Mouse (Mus musculus) neural tube, embryonic 15.5 days (tissue): ENCODE measurements around the gene Spcs3. TPM values are rescaled to one million over a fixed set of nuclear protein-coding genes. Genes with fewer than 3 reads are reported as not detected.

Experiments used
- ATAC-seq: fragments of 200-750 bp; cut with Nextera tagmentation; 2 replicates; pipeline ENCODE4 v1.8.0; 2017; ENCODE audit warnings: mild to moderate bottlenecking, moderate TSS enrichment, moderate library complexity; ENCODE audit not compliant: low FRiP score
- H3K27ac ChIP-seq: fragments of 300-500 bp; sonication (generic); replicated peaks from 2 replicates; pipeline ENCODE4 v1.5.1; 2015; ENCODE audit warnings: mild to moderate bottlenecking, inconsistent platforms
- H3K27me3 ChIP-seq: fragments of 300-500 bp; sonication (generic); replicated peaks from 2 replicates; pipeline ENCODE4 v1.6.1; 2015; ENCODE audit warnings: inconsistent platforms
- H3K36me3 ChIP-seq: fragments of 300-500 bp; sonication (generic); 2 replicates; pipeline ENCODE4 v1.6.1; 2015; ENCODE audit warnings: inconsistent platforms
- H3K4me1 ChIP-seq: fragments of 300-500 bp; sonication (generic); 2 replicates; pipeline ENCODE4 v1.6.1; 2015; ENCODE audit warnings: inconsistent platforms
- H3K4me2 ChIP-seq: fragments of 300-500 bp; sonication (generic); 2 replicates; pipeline ENCODE4 v1.6.1; 2015; ENCODE audit warnings: inconsistent platforms, mild to moderate bottlenecking, moderate library complexity
- H3K4me3 ChIP-seq: fragments of 300-500 bp; sonication (generic); replicated peaks from 2 replicates; pipeline ENCODE4 v1.5.1; 2015; ENCODE audit warnings: mild to moderate bottlenecking, inconsistent platforms
- H3K9ac ChIP-seq: fragments of 300-500 bp; sonication (generic); replicated peaks from 2 replicates; pipeline ENCODE4 v1.6.1; 2015; ENCODE audit warnings: mild to moderate bottlenecking, inconsistent platforms
- H3K9me3 ChIP-seq: fragments of 300-500 bp; sonication (generic); replicated peaks from 2 replicates; pipeline ENCODE4 v1.6.1; 2016; ENCODE audit warnings: inconsistent platforms
- WGBS: fragments of 180-500 bp; shearing (Covaris S2); methylation state at CpG from one replicate; pipeline ENCODE4 v1.1.7; 2015; ENCODE audit warnings: mixed read lengths; 5-methylcytosine and 5-hydroxymethylcytosine counted together
- polyA plus RNA-seq: library from polyadenylated mRNA; unstranded; fragments of >200 nt; fragmentation: Nextera tagmentation; extraction: Ambion mirVana; gene quantifications from 2 replicates; pipeline ENCODE4 v1.2.1, GENCODE M21; 2015

The Spcs3 gene
- polyA plus RNA-seq, 1 experiment from 2014 or later = 44.6 TPM

DNA sequence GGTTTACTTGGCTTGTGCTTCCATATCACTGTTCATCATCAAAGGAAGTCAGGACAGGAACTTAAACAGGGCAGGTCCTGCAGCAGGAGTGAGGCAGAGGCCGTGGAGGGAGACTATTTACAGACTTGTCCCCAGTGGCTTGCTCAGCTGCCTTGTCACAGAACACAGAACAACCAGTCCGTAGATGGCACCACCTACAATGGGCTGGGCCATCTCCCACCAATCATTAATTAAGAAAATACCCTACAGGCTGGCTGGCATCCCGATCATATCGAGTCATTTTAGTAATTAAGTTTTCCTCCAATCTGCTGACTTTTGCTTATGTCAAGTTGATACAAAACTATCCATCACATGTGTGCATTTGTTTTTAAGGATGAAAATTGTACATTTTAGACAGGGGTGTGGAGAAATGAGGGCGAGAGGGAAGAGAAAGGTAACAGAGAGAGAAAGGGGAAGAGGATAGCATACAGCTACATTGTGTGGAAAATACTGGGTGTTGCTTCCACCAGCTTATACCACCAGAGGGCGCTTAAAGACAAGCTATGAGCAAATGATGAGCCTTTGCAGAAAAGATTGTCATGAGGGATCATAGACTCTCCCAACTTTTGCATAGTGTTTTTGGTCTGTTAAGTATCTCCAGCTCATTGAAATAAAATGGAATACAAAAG is 22.2 kb downstream of the Spcs3 start:
- Histone ChIP-seq H3K9me3 (no peaks in the 10 kb centered on the region), H3K36me3 (no peaks in the 10 kb centered on the region), H3K27me3 (no peaks in the 10 kb centered on the region), H3K4me3 (0 out of 2 replicates have a peak overlapping the region, but pooled peaks have one; percentile 8), H3K27ac (no peak overlapping the region), H3K9ac (no peak overlapping the region), H3K4me1 (peaks cover 16% of the 10 kb centered on the region; the same call in 1 of the 2 replicates), H3K4me2 (peak overlapping the region; percentile 30)
- ATAC-seq = peak; percentile 71
- WGBS = 24% methylated on average over 6 of the region's 6 CpGs

DNA sequence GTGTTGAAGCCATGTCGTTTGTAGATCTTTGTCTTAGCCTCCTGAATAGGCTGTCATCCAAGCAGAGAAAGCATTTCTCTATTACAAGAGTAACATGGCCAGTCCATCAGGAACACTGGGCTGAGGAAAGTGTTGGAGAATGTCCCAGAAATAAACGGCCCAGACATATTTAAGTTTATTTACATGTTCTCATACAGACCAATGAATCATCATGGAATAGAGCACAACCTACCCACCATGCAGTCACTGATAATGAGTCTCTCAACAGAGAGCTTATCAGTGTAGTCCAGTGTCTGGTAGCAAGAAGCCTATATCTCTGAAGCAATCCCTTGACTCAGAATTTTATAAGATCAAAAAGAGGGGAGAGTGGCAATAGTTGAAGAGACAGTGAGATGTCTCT is 24.7 kb downstream of the Spcs3 start:
- H3K27ac ChIP-seq = no peak overlapping the region
- 56% methylated on average over 2 of the region's 2 CpGs for WGBS
- H3K4me2 ChIP-seq = no peak overlapping the region
- no peak overlapping the region for H3K4me3 ChIP-seq
- H3K36me3 ChIP-seq = no peaks in the 10 kb centered on the region
- H3K9ac ChIP-seq = no peak overlapping the region
- H3K27me3 ChIP-seq = no peaks in the 10 kb centered on the region
- no peaks in the 10 kb centered on the region for H3K9me3 ChIP-seq
- peaks cover 16% of the 10 kb centered on the region; the same call in 1 of the 2 replicates for H3K4me1 ChIP-seq
- no peak for ATAC-seq

DNA sequence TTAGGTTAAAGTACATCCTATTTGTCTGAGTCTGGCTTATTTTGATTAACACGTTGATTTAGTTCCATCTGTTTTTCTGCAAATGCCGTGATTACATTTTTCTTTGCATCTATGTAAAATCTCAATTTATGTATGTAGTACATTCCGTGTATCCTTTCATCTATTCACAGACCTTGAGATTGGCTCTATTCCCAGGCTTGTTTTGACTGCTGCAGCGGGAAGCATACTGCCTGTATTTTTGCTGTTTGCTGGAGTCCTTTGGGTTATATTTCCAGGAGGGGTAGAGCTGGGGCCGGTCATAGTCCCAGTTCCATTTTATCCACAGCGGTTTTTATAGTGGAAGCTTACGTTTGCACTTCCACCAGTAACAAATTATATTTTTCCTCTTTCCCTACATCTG is 26.7 kb downstream of the Spcs3 start:
- ATAC-seq = no peak
- 67% methylated on average over 7 of the region's 7 CpGs for WGBS
- Histone ChIP-seq H3K4me2 (no peak overlapping the region), H3K36me3 (no peaks in the 10 kb centered on the region), H3K9me3 (no peaks in the 10 kb centered on the region), H3K4me1 (peaks cover under 1% of the 10 kb centered on the region; the same call in 1 of the 2 replicates), H3K27ac (no peak overlapping the region), H3K9ac (no peak overlapping the region), H3K27me3 (no peaks in the 10 kb centered on the region), H3K4me3 (no peak overlapping the region)

DNA sequence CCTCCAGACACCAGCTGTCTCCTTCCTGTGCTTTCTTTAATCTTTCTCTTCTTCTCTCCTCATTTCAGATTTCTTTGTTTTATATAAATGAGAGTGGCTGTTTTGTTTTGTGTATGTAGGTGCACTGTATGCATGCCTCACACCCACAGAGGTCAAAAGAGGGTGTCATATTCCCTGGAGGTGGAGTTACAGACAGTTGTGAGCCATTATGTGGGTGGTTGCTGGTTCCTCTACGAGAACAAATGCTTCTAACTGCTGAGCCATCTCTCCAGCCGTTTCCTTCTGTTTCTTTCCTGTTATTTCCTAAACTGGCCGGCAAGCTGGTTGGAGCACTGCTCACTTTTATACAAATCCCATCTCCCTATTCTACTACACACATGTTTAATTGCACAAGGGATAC is 35.9 kb downstream of the Spcs3 start:
- H3K27me3 ChIP-seq = no peaks in the 10 kb centered on the region
- 0 out of 2 replicates have a peak, but pooled peaks cover 3% of the 10 kb centered on the region for H3K4me1 ChIP-seq
- no peaks in the 10 kb centered on the region for H3K9me3 ChIP-seq
- H3K9ac ChIP-seq = no peak overlapping the region
- no peak overlapping the region for H3K4me3 ChIP-seq
- ATAC-seq = no peak
- no peaks in the 10 kb centered on the region for H3K36me3 ChIP-seq
- no peak overlapping the region for H3K4me2 ChIP-seq
- 52% methylated on average over 3 of the region's 3 CpGs for WGBS
- H3K27ac ChIP-seq = no peak overlapping the region

DNA sequence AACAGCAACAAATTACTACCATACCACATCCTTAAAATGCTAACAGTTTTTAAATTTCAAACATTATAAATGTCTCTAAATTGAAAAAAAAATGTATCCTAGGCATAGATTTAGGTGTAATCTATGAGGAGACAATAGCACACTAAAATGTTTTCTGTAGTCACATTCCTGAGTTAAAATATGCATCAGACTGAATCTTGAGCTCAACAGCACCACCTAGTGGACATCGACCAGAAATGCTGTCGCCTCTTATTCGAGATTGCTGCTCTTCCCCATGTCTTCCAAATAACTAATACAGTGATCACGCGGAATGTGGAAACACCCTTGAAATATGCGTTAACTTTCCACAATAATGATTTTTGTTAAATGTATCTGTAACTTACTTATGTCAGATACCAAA is 36.7 kb downstream of the Spcs3 start:
- Histone ChIP-seq H3K27me3 (no peaks in the 10 kb centered on the region), H3K4me3 (no peak overlapping the region), H3K4me2 (no peak overlapping the region), H3K4me1 (0 out of 2 replicates have a peak, but pooled peaks cover 3% of the 10 kb centered on the region), H3K9ac (no peak overlapping the region), H3K27ac (no peak overlapping the region), H3K36me3 (no peaks in the 10 kb centered on the region), H3K9me3 (no peaks in the 10 kb centered on the region)
- 16% methylated on average over 6 of the region's 6 CpGs for WGBS
- peak; percentile 36; the same call in 1 of the 2 replicates for ATAC-seq

DNA sequence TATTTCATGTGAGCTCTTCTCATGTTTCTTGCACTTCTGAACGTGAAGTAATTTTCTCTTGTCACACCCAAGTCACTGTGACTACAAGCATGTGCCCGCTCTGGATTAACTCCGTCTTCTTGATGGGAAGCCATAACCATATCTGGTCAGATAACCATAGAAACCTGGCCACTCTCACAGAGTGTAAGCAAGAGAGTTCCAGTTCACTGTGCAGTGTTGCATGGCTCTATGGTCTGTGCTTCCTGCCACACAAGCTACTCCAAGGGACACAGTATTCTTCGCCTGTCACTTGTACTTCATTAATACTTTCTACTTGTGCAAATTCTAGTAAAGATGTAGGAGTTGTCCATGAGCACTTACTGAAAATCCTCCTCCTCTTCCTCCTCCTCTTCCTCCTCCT is 37.9 kb downstream of the Spcs3 start:
- Histone ChIP-seq H3K4me3 (no peak overlapping the region), H3K27ac (no peak overlapping the region), H3K9me3 (no peaks in the 10 kb centered on the region), H3K36me3 (no peaks in the 10 kb centered on the region), H3K4me1 (peaks cover 4% of the 10 kb centered on the region; the same call in 1 of the 2 replicates), H3K4me2 (no peak overlapping the region), H3K27me3 (no peaks in the 10 kb centered on the region), H3K9ac (no peak overlapping the region)
- no peak for ATAC-seq
- WGBS = 83% methylated on average over 4 of the region's 4 CpGs

DNA sequence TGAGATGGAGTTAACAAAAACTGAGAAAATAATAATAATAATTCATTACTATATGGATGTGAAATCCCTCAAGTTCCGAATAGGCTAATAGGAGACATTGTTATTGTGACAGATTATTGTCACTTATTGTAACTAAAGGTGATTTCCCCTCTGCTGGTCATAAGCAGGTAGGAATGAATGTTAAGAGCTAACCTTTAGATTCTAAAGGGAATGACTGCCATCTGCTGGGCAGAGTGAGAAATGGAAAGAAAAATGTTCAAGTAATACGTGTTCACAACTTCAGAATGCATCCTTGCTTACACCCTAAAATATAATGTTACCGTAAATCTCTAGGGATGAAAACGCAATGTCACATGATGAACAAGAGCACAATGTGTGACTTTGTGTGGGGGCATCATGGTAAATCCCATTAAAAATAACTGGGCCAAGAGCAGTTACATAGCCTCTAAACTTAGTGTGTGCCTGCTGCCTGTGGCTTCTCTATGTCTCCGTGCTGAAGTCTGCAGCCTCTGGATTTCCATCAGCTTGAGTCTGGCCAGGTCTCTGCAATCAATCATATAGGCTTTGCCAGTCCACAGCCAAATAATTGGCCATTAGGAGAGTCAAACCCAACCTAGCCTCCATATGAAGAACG is 38.6 kb downstream of the Spcs3 start:
- no peaks in the 10 kb centered on the region for H3K36me3 ChIP-seq
- H3K27ac ChIP-seq = no peak overlapping the region
- peak; percentile 48 for ATAC-seq
- H3K4me1 ChIP-seq = peaks cover 10% of the 10 kb centered on the region; the same call in 1 of the 2 replicates
- no peak overlapping the region for H3K9ac ChIP-seq
- 26% methylated on average over 6 of the region's 6 CpGs for WGBS
- no peaks in the 10 kb centered on the region for H3K27me3 ChIP-seq
- no peaks in the 10 kb centered on the region for H3K9me3 ChIP-seq
- no peak overlapping the region for H3K4me3 ChIP-seq
- H3K4me2 ChIP-seq = no peak overlapping the region

DNA sequence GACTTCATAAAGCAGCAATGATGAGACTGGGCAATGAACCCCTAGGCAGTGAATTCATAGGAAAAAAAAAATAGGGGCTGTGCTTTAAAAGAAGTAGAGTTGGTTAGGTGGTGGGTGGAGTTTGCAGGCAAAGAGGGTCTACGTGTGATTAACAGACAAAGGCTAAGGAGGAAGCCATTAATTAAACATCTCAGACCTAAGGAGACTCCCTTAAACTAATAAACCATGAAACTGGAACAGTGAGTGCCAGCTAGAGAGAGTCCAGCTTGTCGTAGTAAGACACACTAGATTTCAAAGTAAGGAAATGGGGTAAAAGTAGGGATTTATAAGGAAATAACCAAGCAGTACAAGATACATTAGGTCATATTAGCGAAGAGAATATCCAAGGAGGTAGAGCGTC is 41.4 kb downstream of the Spcs3 start:
- Histone ChIP-seq H3K9ac (no peak overlapping the region), H3K9me3 (no peaks in the 10 kb centered on the region), H3K4me1 (peaks cover 10% of the 10 kb centered on the region; the same call in 1 of the 2 replicates), H3K4me2 (no peak overlapping the region), H3K27me3 (no peaks in the 10 kb centered on the region), H3K4me3 (no peak overlapping the region), H3K36me3 (no peaks in the 10 kb centered on the region), H3K27ac (no peak overlapping the region)
- ATAC-seq = no peak
- WGBS = 63% methylated on average over 4 of the region's 4 CpGs

DNA sequence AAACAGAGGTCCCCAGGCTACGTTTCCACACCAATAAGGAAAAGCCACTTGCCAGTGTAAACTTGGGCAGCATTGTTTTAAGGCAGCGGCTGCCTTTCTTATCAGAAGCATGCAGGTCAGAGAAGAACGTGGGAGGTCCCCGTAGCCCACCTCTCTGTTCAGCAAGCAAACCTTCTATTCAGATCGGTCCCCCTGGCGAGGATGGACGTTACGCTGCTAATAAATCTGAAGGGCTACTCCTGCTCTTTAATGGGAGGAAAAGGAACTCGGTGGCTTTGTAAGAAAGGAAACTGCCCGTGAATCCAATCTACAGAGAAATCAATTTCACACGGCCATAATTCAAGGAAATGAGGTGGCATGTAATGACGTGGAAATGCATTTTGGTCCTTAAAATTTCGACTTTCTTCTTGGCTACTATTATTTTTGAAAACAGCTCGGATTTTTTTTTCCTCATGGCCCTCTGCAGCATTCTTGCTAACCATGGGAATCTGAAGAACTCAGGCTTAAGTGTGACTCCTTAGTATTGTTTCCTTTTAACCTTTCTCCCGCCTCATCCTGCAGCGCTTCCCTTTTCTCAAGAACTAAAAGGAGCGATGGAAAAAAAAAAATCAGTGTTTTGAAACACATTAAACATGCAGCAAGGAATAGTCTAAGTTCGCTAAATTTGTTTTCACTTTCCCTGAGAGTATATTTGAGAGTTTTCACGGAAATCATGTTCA is 43.1 kb downstream of the Spcs3 start:
- Histone ChIP-seq H3K4me1 (peaks cover 10% of the 10 kb centered on the region; the same call in 1 of the 2 replicates), H3K9me3 (no peaks in the 10 kb centered on the region), H3K27ac (no peak overlapping the region), H3K4me2 (peak overlapping the region; percentile 50), H3K36me3 (no peaks in the 10 kb centered on the region), H3K27me3 (no peaks in the 10 kb centered on the region), H3K9ac (no peak overlapping the region), H3K4me3 (peak overlapping the region; percentile 31)
- ATAC-seq = no peak
- 16% methylated on average over 19 of the region's 19 CpGs for WGBS
